Mouse (Mus musculus) CD4-positive, CD25-positive, alpha-beta regulatory T cell, adult 2 months (primary cell): ENCODE measurements around the gene Mfap1a.
A peak's percentile ranks its signal among the peaks of the same experiment; 100 is the strongest.
"Not testable (repeated sequence)": the region's sequence is repeated elsewhere in the genome, so short reads cannot be mapped to it uniquely, and the experiment has no call there.

Source experiments
- DNase-seq: peaks from one replicate; pipeline ENCODE4 v3.0.0-alpha.2; 2012; ENCODE audit warnings: low read depth, low spot score

The Mfap1a gene

DNA sequence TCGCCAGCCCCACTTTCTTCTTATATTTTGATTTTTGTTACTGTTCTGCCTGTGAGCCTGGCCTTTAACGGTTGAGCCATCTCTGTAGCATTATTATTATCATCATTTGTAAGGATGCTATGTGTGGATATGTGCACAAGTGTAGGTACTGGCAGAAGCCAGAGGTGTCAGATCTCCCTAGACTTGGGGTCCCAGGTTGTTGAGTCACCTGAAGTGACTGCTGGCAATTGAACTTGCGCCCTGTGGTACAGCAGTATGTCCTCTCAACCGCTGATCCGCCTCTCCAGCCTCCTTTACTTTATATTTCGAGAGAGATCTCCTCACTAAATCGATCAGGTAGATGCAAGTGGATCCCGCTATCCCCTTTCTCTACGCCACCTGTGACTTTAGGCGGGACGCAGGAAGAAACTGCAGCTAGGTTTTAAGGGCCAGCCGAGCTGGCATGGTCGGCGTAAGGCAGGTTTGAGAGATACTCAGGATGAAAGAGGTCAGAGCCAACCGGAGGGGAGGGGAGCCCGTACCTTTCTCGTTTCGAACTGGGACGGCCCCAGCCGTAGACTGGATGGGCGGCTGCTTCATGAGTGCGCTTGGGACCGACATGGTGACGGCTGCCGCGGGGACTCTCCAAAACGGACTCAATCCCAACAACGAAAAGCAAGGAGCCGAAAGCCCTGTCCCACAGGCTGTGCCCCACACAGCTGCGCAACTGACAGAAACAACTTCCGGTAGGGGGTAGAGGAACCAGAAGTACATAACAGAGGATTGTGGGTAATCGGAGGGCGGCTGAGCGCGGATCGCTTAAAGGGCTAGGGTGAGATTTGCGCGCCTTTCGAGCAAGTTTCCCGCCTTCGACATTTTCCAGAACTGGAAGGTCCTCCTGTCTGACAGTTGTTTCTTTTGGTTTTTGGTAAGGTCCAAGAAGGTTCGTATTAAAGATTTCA lies at the start of gene Mfap1a, which contains the start of gene Wdr76:
TSS of gene Mfap1a (minus strand) at position 724 of the 941 bp plus-strand sequence.
TSS of gene Wdr76 (plus strand) at position 782 of the 941 bp plus-strand sequence.
- peak; percentile 91 for DNase-seq

DNA sequence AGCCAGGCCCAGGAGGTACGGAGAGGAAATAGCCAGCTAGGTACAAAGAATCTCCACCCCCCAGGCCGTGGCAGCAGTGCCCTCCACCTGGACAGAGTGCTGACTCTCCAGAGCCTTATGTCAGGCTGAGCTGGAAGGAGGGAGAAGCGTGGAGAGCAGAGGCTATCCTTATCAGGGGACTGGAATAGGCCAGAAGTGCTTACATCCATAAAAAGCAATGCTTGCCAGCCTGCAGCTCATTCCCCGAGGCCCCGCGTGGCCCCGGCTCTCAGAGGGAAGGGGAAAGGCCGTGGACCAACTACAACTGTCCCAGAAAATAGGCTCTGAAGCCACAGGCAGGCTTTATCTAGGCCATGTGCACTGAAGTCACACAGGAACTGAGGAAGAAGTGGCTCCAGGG lies 44.8 kb upstream of the Mfap1a start:
- no peak for DNase-seq

DNA sequence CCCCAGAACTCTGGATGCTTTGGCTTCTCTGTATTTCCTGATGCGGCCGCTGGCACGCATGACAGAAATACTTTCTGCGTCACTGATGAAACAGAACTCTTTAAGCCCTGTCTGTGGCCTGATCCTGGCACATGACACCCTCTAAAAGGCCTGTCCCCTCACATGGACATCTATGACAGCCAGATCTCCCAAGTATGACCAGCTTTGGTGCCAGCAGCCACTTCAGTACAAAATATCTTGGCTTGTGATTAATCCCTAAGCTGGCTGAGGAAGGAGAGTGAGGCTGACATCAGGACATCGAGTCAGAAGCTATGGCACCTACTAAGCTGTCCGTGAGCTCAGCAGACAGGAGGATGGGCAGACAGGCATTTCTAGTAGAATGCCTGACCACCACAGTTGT lies 43.2 kb upstream of the Mfap1a start:
- DNase-seq = no peak

DNA sequence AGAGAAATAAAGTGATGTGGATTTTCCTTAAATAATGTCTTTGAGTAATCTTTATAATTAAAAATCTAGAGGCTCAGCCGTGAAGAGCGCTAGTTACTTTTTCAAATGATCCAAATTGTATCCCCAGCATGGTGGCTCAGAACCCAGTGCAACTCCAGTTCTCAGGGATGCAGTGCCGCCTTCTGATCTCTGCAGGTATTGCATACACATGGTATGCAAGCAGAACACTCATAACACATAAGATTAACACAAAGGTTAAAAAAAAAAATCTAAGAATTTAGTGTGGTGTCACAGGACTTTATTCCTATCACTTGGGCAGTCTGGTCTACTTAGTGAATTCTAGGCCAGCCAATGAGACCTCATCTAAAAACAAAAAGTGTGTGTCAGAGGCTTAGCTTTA lies 38.4 kb upstream of the Mfap1a start:
- DNase-seq = peak; percentile 14

DNA sequence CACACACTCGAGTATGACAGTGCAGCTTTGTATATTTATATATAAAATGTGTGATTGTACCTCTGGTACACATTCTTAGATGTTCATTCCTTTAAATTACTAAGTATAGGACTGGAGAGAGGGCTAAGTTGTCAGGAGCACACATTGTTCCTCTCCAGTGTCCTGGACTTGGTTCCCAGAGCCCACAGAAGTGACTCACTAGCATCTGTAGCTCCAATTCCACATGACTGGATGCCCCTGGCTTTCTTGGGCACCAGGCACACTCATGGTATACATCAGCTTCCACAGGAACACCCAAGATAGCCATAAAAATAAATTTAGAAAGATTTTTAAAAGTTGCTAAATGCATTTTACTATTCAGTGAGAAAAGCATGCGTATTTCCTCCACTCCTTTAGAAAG lies 18.6 kb upstream of the Mfap1a start:
- DNase-seq = no peak

DNA sequence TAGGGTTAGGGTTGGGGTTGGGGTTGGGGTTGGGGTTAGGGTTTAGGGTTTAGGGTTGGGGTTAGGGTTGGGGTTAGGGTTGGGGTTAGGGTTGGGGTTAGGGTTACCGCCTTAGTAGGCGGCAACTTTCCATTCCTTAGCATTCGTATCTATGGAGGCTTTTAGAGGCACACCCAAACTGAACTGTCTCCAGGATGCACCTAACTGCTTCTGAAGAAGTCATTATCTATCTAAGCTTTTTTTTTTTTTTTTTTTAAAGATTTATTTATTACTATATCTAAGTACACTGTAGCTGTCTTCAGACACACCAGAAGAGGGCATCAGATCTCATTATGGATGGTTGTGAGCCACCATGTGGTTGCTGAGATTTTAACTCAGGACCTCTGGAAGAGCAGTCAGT lies 16.4 kb upstream of the Mfap1a start:
- DNase-seq = not testable (repeated sequence)

DNA sequence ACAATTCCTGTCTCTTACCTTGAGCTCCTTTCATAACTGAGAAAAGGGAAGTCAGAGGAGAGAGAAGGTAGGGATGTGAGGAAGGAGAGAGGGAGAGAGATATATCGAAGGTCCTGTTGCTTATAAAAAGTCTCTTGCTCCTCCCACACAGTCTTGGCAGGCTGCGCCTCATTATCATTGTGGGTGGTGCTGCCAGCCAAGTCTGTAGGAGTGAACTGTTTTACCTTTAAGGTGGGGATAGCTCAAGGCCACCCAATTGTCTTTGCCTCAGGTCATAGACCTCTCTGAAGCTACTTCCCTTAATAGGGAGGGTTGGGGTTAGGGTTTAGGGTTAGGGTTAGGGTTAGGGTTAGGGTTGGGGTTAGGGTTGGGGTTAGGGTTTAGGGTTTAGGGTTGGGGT lies 15.5 kb upstream of the Mfap1a start:
- no peak for DNase-seq

DNA sequence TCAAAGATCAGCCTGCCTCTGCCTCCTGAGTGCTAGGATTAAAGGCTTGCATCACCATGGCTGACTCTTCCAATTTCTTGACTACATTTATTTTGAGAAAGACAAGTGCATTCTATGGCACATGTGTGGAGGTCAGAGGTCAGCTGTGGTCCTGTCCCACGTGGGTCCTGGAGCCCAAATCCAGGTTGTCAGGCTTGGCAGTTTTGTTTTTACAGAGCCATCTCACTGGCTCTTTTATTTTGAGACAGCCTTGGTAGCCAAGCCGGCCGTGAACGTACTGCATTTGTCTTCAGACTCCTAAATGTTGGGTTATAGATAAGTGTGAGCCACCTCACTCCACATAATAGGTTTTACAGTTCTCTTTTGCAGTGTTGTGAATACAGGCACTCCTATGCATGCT lies 12.2 kb upstream of the Mfap1a start:
- DNase-seq = not testable (repeated sequence)

DNA sequence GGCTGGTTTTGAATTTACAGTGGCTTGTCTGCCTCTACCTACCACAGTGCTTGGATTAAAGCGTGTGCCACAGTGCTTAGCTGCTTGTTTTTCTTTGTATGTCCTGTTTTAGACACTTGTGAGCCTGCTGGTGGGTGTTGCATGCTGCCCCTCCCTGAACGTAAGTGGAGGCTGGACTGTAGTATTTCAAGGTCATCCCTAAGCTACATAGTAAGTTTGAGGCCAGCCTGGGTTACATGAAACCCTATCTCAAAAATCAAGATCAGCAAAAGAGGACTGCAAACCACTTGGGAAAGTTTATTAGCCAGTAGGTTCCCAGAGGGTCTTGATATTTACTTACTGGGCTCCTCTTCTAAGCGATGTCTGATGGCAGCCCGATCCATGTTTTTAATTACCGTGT lies 11.6 kb upstream of the Mfap1a start:
- DNase-seq = no peak

DNA sequence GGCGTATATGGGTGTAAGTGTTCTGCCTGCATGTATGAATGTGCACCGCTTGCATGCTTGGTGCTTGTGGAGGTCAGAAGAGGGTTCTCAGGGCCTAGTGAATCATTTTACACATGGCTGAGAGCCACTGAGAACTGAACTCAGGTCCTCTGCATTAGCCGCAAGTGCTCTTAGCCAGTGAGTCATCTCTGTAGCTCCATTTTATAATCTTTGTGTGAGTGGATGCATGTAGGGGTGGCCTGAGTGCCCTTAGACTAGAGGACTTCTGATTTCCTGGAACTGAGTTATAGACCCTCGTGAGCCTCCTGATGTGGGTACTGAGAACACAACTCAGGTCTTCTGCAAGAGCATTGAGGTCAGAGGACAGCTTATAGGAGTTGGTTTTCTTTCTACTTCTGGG lies 7.7 kb upstream of the Mfap1a start:
- no peak for DNase-seq

DNA sequence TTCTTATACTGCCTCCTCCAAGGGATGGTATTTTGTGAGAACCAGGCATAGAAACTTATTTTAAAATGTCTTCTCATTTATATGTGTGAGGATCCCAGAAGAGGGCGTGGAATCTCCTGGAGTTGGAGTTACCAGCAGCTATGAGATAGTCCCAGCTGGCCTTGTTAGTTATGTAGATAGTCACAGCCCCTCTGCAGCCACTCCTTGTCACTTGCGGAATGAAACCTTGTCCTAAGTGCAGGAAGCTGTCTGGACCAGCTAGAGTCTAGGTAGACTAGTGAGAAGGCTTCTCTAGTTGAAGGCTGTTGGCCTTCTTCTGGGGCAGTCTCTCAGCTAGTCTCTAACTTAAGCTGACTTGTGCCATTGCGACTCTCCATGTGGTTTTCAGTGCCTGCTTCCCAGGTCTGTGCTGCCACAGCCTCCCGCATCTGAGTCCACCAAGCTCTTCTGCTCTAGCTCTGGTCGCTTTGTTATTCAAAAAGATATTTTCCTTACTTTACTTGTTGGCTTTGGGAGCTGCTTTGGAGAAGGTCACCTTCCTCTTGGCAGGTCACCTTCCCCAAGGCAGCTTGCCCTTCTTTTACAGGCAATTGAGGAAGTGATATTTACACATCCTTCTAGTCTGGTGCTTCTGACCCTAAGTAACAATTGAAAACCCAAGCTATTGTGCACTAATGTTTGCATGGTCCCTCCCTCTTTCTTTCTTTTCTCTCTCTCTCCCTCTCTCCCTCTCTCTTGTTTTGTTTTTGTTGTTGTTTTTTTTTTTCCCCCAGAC lies 6.7 kb upstream of the Mfap1a start:
- not testable (repeated sequence) for DNase-seq

DNA sequence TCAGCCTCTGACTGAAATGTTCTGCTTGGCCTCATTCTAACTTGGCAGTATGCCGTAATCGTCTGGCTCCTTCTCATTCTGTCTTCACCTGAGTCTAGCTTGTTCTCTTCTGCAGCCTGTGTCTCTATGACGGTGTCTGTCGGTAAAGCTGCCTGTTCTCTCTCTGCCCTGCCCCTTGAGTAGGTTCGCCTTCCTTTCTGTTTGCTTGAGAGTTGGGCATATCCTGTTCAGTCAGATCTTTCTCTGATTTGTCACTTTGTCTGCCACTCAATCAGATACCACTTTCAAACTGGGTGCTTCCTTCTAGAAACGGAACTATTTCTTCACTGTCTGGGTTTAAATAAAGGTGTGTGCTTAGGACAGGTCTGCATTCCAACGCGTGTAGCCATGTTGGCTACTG lies 4.9 kb upstream of the Mfap1a start:
- peak; percentile 91 for DNase-seq

DNA sequence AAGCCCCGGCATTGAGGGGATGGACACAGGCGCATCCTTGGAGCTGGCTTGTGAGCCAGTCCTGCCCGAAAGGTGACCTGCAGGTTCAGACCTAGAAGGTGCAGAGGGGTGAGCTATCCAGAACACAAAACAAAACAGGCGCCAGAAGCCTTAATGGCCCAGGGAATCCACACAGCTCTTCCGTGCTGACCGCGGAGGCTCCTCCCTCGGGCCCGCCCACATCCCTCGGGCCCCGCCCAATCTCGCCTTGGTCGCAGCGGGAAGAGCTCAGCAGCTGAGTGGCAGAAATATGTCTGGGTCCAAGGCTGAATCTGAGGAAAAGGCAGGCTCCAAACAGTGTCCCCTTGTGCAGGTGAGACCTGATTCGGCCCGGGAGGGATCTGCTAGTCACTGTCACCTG lies 3.1 kb upstream of the Mfap1a start:
- peak; percentile 60 for DNase-seq

DNA sequence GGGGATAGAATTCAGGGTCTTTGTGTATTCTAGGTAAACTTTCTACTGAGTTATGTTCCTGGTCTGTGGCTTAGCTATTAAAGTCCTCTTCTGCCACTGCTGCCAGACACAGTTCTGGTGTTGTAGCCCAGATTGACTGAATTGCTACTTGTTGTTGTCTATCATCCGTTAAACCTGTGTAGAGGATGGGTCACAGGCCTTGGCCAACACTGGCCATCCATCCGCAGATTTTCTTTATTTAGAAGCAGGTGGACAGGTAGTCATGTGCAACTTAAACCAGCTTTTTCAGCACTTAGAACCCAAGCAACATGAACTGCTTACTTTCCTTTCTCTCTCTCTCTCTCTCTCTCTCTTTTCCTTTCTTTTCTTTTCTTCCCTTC lies 1.5 kb upstream of the Mfap1a start:
- no peak for DNase-seq

DNA sequence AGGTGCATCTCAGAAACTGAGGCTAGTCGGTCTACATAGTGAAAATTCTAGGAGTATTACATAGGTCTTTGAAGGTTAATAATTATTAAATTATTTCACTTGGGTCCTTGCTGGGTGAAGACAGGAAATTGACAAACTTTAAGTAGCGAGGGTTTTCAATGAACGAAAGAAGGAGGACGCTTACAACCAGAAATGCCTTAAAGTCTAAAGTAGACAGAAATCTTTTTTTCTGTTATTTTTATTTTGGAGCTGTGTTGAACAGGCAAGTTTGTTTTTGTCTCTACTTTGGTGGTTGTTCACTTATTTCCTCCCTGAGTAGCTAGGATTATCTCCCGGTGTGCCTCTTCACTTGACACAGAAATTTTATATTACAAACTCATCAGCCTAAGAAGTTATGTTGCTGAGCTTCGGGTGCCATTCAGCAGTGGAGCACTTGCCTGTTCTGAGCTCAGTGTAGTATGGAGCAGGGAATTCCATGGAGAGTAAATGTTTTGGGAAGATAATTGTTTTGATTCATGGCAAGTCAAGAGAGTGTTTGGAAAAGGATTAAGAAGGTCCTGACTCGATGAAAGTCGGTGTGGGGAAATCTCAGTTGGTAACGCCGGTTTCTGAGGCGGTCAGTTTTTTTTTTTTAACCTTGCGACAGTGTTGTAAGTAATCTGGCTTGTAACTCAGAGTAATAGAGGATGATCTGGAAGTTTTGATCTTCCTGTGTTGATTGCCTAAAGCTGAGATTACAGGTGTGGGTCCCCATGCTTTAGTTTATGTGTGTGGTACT lies 897 bp upstream of the Mfap1a start:
- DNase-seq = no peak

DNA sequence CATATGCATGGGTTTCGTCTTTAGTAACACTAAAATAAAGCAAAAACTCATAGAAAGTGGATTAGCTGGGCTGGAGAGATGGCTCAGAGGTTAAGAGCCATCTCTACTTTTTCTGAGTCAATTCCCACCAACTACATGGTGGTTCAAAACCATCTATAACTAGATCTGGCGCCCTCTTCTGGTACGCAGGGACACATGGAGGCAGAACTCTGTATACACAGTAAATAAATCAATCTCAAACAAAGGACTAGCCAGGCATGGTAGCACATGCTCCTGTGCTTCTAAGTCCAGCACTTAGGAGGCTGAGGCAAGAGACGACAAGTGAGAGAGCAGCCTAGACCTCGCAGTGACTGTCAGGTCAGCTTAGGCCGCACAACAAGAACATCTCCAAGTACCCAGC lies 4.9 kb downstream of the Mfap1a start:
- not testable (repeated sequence) for DNase-seq

DNA sequence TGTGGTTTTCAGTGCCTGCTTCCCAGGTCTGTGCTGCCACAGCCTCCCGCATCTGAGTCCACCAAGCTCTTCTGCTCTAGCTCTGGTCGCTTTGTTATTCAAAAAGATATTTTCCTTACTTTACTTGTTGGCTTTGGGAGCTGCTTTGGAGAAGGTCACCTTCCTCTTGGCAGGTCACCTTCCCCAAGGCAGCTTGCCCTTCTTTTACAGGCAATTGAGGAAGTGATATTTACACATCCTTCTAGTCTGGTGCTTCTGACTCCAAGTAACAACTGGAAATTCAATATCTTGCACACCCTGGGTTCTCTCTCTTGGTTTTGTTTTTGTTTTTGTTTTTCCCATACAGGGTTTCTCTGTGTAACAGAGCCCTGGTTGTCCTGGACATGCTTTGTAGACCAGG lies 22.1 kb downstream of the Mfap1a start:
- DNase-seq = not testable (repeated sequence)

DNA sequence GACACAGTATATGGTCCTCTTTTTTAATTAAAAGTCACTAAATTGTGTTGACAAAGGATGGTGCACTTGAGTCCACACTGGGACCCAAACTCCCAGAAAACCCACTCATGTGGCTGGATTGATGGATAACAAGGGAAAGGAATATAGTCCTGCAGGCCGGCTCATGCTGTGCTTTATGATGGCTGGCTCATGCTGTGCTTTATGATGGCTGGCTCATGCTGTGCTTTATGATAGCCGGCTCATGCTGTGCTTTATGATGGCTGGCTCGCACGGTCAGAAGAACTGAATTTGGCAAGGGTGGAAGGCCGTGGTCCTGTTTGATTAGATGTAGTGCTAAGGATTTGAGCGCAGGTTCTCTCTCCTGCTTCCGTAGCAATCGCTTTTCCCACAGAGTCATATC lies 22.9 kb downstream of the Mfap1a start:
- no peak for DNase-seq

DNA sequence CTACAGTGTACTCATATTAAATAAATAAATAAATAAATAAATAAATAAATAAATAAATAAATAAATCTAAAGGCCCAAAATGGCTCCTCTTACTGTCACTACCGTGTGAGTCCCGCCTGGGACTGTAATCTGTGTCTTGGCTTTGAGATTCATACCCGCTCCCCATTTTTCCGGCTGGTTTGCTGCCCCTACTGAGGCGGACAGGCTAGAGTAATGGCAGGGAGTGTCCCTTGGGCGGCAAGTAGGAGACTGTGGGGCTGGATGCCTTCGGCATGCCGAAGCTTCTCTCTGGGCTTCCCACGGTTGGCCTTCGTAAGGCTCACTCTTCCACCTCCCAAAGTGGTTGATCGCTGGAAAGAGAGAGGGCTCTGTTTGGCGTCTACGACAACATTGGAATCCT lies 25.5 kb downstream of the Mfap1a start:
- not testable (repeated sequence) for DNase-seq

DNA sequence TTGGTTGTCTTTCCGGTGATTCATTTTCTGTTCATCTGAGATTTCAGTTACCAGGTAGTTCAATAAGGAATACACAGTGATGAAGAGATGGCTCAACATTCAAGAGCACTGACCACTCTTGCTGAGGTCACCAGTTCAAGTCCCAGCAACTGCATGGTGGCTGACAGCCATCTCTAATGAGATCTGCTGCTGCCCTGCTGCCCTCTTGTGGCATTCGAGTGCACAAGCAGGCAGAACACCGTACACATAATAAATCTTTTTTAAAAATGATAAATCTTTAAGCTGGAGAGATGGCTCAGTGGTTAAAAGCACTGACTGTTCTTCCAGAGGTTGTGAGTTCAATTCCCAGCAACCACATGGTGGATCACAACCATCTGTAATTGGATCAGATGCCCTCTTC lies 26.0 kb downstream of the Mfap1a start:
- DNase-seq = peak; percentile 73

DNA sequence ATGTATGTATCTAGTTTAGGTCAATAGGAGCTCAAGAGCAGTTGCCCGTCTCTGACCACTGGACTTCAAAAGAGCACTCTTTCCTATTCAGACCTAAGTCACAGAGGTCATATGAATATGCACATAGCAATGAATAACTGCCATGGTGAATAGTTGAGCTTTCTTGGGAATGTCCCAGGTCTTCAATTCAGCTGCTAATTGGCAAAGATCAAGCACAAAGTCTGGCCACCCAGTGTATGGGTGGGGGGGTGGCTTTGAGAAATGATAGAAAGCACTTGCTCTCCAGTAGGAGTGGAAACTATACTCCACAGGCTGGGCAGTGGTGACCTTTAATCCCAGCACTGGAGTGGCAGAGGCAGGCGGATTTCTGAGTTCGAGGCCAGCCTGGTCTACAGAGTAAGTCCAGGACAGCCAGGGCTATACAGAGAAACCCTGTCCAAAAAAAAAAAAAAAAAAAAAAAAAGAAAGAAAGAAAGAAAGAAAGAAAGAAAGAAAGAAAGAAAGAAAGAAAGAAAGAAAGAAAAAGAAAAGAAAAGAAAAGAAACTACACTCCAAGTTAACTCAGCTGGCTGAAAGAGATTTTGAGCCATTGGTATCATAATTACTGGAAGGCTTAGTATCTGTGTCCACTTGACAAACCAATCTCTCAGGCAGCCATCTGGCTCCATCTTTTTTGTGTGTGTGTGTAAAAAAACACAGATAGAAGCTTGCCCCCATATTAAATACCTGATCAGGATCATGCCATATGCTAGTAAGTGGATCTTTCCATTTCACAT lies 28.8 kb downstream of the Mfap1a start:
- DNase-seq = no peak
